Comparison of ENCODE assay signal across 10 mouse cellular contexts in the genomic region with DNA sequence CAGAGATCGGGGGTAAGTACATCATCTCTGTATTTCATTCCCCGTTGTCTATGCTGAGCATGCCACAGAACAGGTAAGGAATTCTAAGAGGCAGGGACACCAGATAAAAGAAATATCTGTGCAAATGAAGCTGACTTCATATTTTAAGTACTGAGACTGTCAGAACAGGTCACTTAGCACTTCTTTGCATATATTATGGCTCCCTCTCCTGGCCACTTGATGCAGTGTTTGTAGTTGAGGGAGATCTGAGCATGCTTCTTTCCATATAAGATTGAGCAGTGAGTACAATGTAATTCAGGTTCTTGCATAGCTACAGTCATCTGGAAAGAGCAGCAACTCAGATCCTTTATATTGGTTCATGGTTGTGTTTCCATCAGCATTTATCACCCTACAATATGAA.
DNase-seq lines count a peak whose midpoint lies in the region; ATAC-seq and TF ChIP-seq lines count a peak whose summit lies in the region.
"Had no signal": no experiment of that assay in that cellular context is flagged by ENCODE, and none has a peak within 500 bp of the region (broad histone marks: within the 10 kb centered on the region; RNA-seq: fewer than 3 reads in every experiment).

No protein-coding gene starts in this region.

- H3K4me2 ChIP-seq in hindbrain, postnatal 0 days (ENCODE audit: low read depth, low read length): no peak overlapping the region
- no peak overlapping the region for H3K4me2 ChIP-seq in hindbrain, embryonic 13.5 days
- H3K4me2 ChIP-seq: lung, embryonic 15.5 days; neural tube, embryonic 12.5 days had no signal

- CTCF ChIA-PET in Patski (lab: Charles Lee): interaction anchor here (1.0 kb wide), 1 partner anchor 170 kb away, joined by 3 read pairs; no protein-coding TSS in a partner anchor

- no peaks in the 10 kb centered on the region for H3K4me1 ChIP-seq in hindbrain, postnatal 0 days (ENCODE audit: insufficient read depth, low read length)
- no peaks in the 10 kb centered on the region for H3K4me1 ChIP-seq in hindbrain, embryonic 13.5 days (replicated peaks)
- no peaks in the 10 kb centered on the region for H3K4me1 ChIP-seq in heart, adult 2 months (ENCODE audit: control insufficient read depth, insufficient read depth, low read length)
- H3K4me1 ChIP-seq: lung, embryonic 15.5 days; neural tube, embryonic 12.5 days had no signal

- no peak for TF ChIP-seq EP300 in heart, adult 2 months (IDR thresholded peaks at IDR 0.05; ENCODE audit: insufficient read depth, low read depth, low read length)

- POLR2A ChIA-PET in Patski (lab: Charles Lee): no interaction called here

- no peak for TF ChIP-seq POLR2A in heart, adult 2 months (IDR thresholded peaks at IDR 0.05; ENCODE audit: insufficient read depth, low read depth, low read length)

- no peaks in the 10 kb centered on the region for H3K27me3 ChIP-seq in hindbrain, postnatal 0 days (ENCODE audit: insufficient read depth, low read length)
- no peaks in the 10 kb centered on the region for H3K27me3 ChIP-seq in hindbrain, embryonic 13.5 days
- H3K27me3 ChIP-seq in Patski: no peaks in the 10 kb centered on the region
- no peaks in the 10 kb centered on the region for H3K27me3 ChIP-seq in heart, adult 2 months (ENCODE audit: control insufficient read depth, insufficient read depth, low read length)
- H3K27me3 ChIP-seq: lung, embryonic 15.5 days; neural tube, embryonic 12.5 days had no signal

- TF ChIP-seq CTCF in hindbrain, postnatal 0 days (IDR thresholded peaks at IDR 0.05; ENCODE audit: low read depth): peak; percentile 58
- TF ChIP-seq CTCF in Patski (IDR thresholded peaks at IDR 0.05): peak; percentile 34
- no peak for TF ChIP-seq CTCF in heart, adult 2 months (IDR thresholded peaks at IDR 0.05)

- no peak overlapping the region for H3K9ac ChIP-seq in hindbrain, postnatal 0 days (replicated peaks; ENCODE audit: low read length)
- H3K9ac ChIP-seq in hindbrain, embryonic 13.5 days: no peak overlapping the region
- no peak overlapping the region for H3K9ac ChIP-seq in heart, adult 2 months (ENCODE audit: low read depth, low read length)
- H3K9ac ChIP-seq: lung, embryonic 15.5 days; neural tube, embryonic 12.5 days had no signal

- in situ Hi-C loops in Patski (cut with MboI; ENCODE audit: low pct_unique_long_range_greater_than_20kb): no loop called here

- intact Hi-C loops in heart, adult 2 months (cut with DNase I): no loop called here

- no peak; the same call in 1 of the 2 replicates for ATAC-seq in hindbrain, postnatal 0 days
- no peak for ATAC-seq in hindbrain, embryonic 13.5 days (ENCODE audit: low FRiP score)
- ATAC-seq in Patski: no peak

- 92% methylated on average over 2 of the region's 2 CpGs for WGBS in hindbrain, postnatal 0 days
- WGBS in hindbrain, embryonic 13.5 days: 88% methylated on average over 2 of the region's 2 CpGs
- WGBS in heart, adult 2 months: 84% methylated on average over 2 of the region's 2 CpGs

- H3K9me3 ChIP-seq in hindbrain, postnatal 0 days (ENCODE audit: low read length): no peaks in the 10 kb centered on the region
- H3K9me3 ChIP-seq in hindbrain, embryonic 13.5 days: no peaks in the 10 kb centered on the region
- H3K9me3 ChIP-seq: lung, embryonic 15.5 days; neural tube, embryonic 12.5 days had no signal

- no peak overlapping the region for H3K27ac ChIP-seq in hindbrain, postnatal 0 days
- H3K27ac ChIP-seq in hindbrain, embryonic 13.5 days: no peak overlapping the region
- no peak overlapping the region for H3K27ac ChIP-seq in heart, adult 2 months
- H3K27ac ChIP-seq: lung, embryonic 15.5 days; neural tube, embryonic 12.5 days had no signal

- H3K4me3 ChIP-seq in hindbrain, postnatal 0 days (ENCODE audit: low read length): no peak overlapping the region
- no peak overlapping the region for H3K4me3 ChIP-seq in hindbrain, embryonic 13.5 days
- no peak overlapping the region for H3K4me3 ChIP-seq in heart, adult 2 months
- H3K4me3 ChIP-seq: lung, embryonic 15.5 days; neural tube, embryonic 12.5 days had no signal

- H3K79me2 ChIP-seq in heart, adult 2 months (replicated peaks; ENCODE audit: control insufficient read depth, insufficient read depth, low read length): no peaks in the 10 kb centered on the region

- peak; percentile 34 for DNase-seq in hindbrain, postnatal 0 days (ENCODE audit: low spot score)
- DNase-seq in lung, postnatal 36 days: peak; percentile 9
- no peak for DNase-seq in lung, postnatal 25 days (ENCODE audit: low spot score)
- DNase-seq in Patski (ENCODE audit: low read depth, low spot score): no peak
- peak; percentile 44 for DNase-seq in retina, embryonic 14.5 days (ENCODE audit: low spot score)
- DNase-seq in thymus, postnatal 36 days: no peak
- DNase-seq in heart, adult 2 months: no peak

- no peaks in the 10 kb centered on the region for H3K36me3 ChIP-seq in hindbrain, postnatal 0 days (ENCODE audit: insufficient read depth, low read length)
- H3K36me3 ChIP-seq in hindbrain, embryonic 13.5 days: no peaks in the 10 kb centered on the region
- no peaks in the 10 kb centered on the region for H3K36me3 ChIP-seq in heart, adult 2 months (ENCODE audit: control insufficient read depth, insufficient read depth, low read length)
- H3K36me3 ChIP-seq: lung, embryonic 15.5 days; neural tube, embryonic 12.5 days had no signal

Comparison
In these comparisons a context has a peak if more than half of its experiments do, and no peak if none do; other contexts are left out.
1. DNase-seq: peak in hindbrain, postnatal 0 days (single experiment), lung, postnatal 36 days (single experiment) and retina, embryonic 14.5 days (single experiment); none in lung, postnatal 25 days (single experiment), Patski (single experiment), thymus, postnatal 36 days (0 of 2) and heart, adult 2 months (0 of 2).